Mouse (Mus musculus) lung, postnatal 14 days (tissue): Measurements from ENCODE around the gene Tmem80.

Experiments
- DNase-seq: peaks from one replicate; pipeline ENCODE4 v3.0.0; 2021

Tmem80 gene

GRCm38 (mm10) chr7:141363106-141363751 is 35.7 kb downstream of the Tmem80 start:
- DNase-seq: peak; percentile 83

DNA sequence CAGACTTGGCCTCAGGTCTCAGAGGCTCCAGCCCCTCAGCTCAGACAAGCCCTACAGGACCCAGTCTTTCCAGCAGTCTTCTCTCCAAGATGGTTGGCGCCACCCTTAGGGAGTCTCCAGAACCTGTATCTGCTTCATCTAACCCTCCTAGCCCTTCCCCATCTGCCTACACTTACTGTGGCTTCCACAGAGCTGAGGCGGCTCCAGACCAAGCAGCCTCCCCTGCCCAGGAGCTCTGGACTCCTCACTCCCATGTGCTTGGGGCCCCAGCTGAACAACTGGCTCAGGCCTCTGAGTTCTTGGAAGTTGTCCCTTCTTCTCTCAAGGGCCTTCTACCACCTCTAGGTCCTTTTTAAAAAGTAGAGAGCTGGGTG is 36.2 kb downstream of the Tmem80 start:
- DNase-seq: no peak

- DNase-seq: no peak
Measured at GRCm38 (mm10) chr7:141364349-141365048, 37.0 kb downstream of the Tmem80 start.

DNA sequence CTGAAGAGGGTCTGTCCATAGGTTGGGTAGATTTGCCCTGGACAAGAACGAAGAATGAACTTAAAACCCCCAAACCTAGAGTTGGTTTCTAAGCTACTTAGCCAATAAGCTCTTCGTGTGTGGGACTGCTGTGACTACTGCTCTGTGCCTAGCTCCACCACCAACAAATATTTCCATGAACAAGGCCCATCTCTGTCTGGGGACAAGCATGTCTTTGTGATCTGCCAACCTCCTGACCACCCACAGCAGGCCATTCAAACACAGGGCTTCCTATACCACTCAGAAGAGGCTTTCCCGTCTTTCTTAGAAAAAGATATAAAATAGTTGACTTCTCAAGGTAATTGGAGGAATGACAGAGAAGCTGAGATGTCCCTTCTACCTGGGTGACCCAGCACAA is 37.5 kb downstream of the Tmem80 start:
- DNase-seq: no peak

GRCm38 (mm10) chr7:141367358-141367757 is 39.8 kb downstream of the Tmem80 start:
- DNase-seq: no peak

- no peak for DNase-seq
Measured at GRCm38 (mm10) chr7:141369918-141370317, 42.4 kb downstream of the Tmem80 start.

DNA sequence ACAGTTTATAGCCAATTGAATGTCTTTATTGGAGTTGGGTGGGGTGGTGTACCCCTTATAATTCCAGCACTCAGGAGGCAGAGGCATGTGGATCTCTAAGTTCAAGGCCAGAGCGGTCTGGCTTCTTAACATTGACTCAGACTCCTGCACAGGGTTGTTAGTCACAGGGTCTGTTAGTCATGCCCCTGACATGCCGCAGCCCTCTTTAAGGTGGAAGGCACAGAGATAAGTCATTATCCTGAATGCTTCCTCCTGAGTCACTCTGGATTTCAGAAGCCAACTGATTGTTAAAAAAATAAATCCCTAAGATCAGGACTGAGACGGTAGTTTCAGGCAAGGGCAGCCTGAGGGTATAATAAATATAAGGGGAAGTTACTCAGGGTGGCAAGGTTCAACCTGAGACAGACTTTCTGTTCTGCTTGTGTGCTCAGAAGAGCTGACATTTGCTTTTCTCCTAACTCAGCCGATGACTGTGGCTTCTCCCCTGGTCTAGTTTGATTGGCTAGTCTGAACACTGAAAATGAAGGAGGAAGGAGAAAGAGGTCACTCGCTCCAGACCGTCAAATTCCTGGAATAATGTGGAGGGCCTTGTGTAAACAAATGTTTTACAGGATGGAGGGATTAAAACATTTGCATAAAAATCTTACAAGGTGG is 44.5 kb downstream of the Tmem80 start:
- DNase-seq: no peak

DNA sequence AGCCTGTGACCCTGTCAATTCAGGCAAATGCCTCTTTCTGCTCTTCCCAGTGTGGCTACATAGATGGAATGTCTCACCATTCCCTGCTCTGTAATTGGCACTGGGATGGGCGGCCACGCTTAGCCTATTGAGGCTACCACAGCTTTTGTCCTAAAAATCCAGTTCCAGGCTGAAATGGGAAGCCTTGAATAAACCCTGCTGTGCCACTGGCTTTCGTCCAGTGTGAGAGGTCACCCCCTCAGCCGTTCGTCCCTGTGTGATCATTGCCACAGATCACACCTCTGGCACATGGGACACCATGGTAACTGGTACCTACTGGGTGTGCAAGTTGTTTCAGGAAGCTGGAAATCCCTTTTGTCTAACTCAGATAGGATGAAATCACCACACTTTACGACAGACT is 46.1 kb downstream of the Tmem80 start:
- no peak for DNase-seq

- DNase-seq: no peak
Measured at GRCm38 (mm10) chr7:141374399-141374798, 46.9 kb downstream of the Tmem80 start.

GRCm38 (mm10) chr7:141379584-141379983 is 52.0 kb downstream of the Tmem80 start:
- DNase-seq: no peak

- DNase-seq: no peak
Measured at GRCm38 (mm10) chr7:141381068-141381835, 53.7 kb downstream of the Tmem80 start.
